ENCODE assay signal across 7 mouse cellular contexts in genomic region chr2:153600667-153601648, GRCm38 (mm10). TPM values are rescaled to one million over a fixed set of nuclear protein-coding genes. Genes with fewer than 3 reads are reported as not detected.
DNase-seq lines count a peak whose midpoint lies in the region; ATAC-seq and TF ChIP-seq lines count a peak whose summit lies in the region.

No protein-coding gene starts in this region.

- no peak overlapping the region for H3K4me2 ChIP-seq in kidney, embryonic 14.5 days (replicated peaks; ENCODE audit: low read depth, low read length)

- H3K9me3 ChIP-seq in MEL (replicated peaks; ENCODE audit: insufficient read depth, low read length), result no peaks in the 10 kb centered on the region
- no peaks in the 10 kb centered on the region for H3K9me3 ChIP-seq in heart, embryonic 10.5 days
- H3K9me3 ChIP-seq in kidney, embryonic 14.5 days (ENCODE audit: control insufficient read depth, low read length), result no peaks in the 10 kb centered on the region

- no peak overlapping the region for H3K27ac ChIP-seq in MEL (ENCODE audit: control insufficient read depth, low read depth, low read length)
- H3K27ac ChIP-seq in heart, embryonic 10.5 days, result peak overlapping the region; percentile 74
- H3K27ac ChIP-seq in kidney, embryonic 14.5 days (ENCODE audit: low read depth, low read length), result no peak overlapping the region

- H3K36me3 ChIP-seq in MEL (ENCODE audit: control insufficient read depth in 1 of 2, insufficient read depth in 2 of 2, low read length in 2 of 2), result 0 out of 4 replicates have a peak, but pooled peaks cover 0 to 2% of the 10 kb centered on the region in 2 experiments
- H3K36me3 ChIP-seq in heart, embryonic 10.5 days, result no peaks in the 10 kb centered on the region
- no peaks in the 10 kb centered on the region for H3K36me3 ChIP-seq in kidney, embryonic 14.5 days (ENCODE audit: control insufficient read depth, insufficient read depth, low read length)

- DNase-seq in MEL (ENCODE audit: low read depth, low spot score), result peak; percentile 82
- peak; percentile 88 for DNase-seq in adrenal gland, postnatal 10 days
- no peak for DNase-seq in heart, embryonic 10.5 days (ENCODE audit: low spot score)
- DNase-seq in lung, postnatal 25 days (ENCODE audit: low spot score), result peak; percentile 38
- DNase-seq in T-cell, adult 2 months (ENCODE audit: low spot score), result no peak
- no peak for DNase-seq in cerebellum, adult 9-11 months

- ATAC-seq in kidney, embryonic 14.5 days (ENCODE audit: low FRiP score, low TSS enrichment), result peak; percentile 28; the same call in 1 of the 2 replicates

- no peaks in the 10 kb centered on the region for H3K79me2 ChIP-seq in MEL (ENCODE audit: control insufficient read depth, insufficient read depth, low read length, poor library complexity)

- no peak for TF ChIP-seq EP300 in MEL (IDR thresholded peaks at IDR 0.05; ENCODE audit: low read depth in 1 of 2, low read length in 2 of 2)

- H3K4me1 ChIP-seq in MEL (ENCODE audit: control insufficient read depth in 1 of 2, insufficient read depth in 2 of 2, low read length in 2 of 2), result peaks cover 3 to 16% of the 10 kb centered on the region in 2 experiments
- peaks cover 32% of the 10 kb centered on the region for H3K4me1 ChIP-seq in heart, embryonic 10.5 days
- H3K4me1 ChIP-seq in kidney, embryonic 14.5 days (ENCODE audit: control insufficient read depth, insufficient read depth, low read length), result peaks cover 4% of the 10 kb centered on the region

- no peaks in the 10 kb centered on the region for H3K27me3 ChIP-seq in MEL (ENCODE audit: control insufficient read depth in 1 of 2, insufficient read depth in 2 of 2, low read length in 2 of 2)
- H3K27me3 ChIP-seq in heart, embryonic 10.5 days (ENCODE audit: insufficient read depth, poor library complexity, severe bottlenecking), result no peaks in the 10 kb centered on the region
- H3K27me3 ChIP-seq in kidney, embryonic 14.5 days (ENCODE audit: control insufficient read depth, insufficient read depth, low read length), result no peaks in the 10 kb centered on the region

- no peak for TF ChIP-seq RAD21 in MEL (IDR thresholded peaks at IDR 0.05; ENCODE audit: low read depth, low read length)

- TF ChIP-seq CTCF in MEL (IDR thresholded peaks at IDR 0.05 in 2 of 3, conservative IDR thresholded peaks at IDR 0.05 in 1 of 3; ENCODE audit: control insufficient read depth in 1 of 3, insufficient read depth in 1 of 3, low read depth in 2 of 3, low read length in 3 of 3, poor library complexity in 1 of 3, severe bottlenecking in 1 of 3), result no peak

- 57% methylated on average over 16 of the region's 16 CpGs for WGBS in heart, embryonic 10.5 days
- 66% methylated on average over 16 of the region's 16 CpGs for WGBS in kidney, embryonic 14.5 days

- no peak for TF ChIP-seq POLR2A in MEL (IDR thresholded peaks at IDR 0.05; ENCODE audit: control insufficient read depth in 1 of 2, insufficient read depth in 1 of 2, low read depth in 1 of 2, low read length in 2 of 2, poor library complexity in 1 of 2)

- no peak overlapping the region; a peak in 1 of 4 replicates for H3K4me3 ChIP-seq in MEL (ENCODE audit: control insufficient read depth in 1 of 2, insufficient read depth in 1 of 2, low read depth in 2 of 2, low read length in 2 of 2)
- no peak overlapping the region for H3K4me3 ChIP-seq in heart, embryonic 10.5 days
- H3K4me3 ChIP-seq in kidney, embryonic 14.5 days (ENCODE audit: low read length), result no peak overlapping the region

- peak overlapping the region; percentile 12; the same call in 1 of the 2 replicates for H3K9ac ChIP-seq in MEL (ENCODE audit: control insufficient read depth, low read depth, low read length, poor library complexity, severe bottlenecking)
- no peak overlapping the region for H3K9ac ChIP-seq in kidney, embryonic 14.5 days (ENCODE audit: low read depth, low read length)

TF ChIP-seq in MEL, 35 proteins besides CTCF, POLR2A, EP300 and RAD21:
- TF ChIP-seq JUND (IDR thresholded peaks at IDR 0.05; ENCODE audit: low read depth, low read length), result no peak
- no peak; the same call in 1 of the 2 replicates for TF ChIP-seq SIN3A (IDR thresholded peaks at IDR 0.05; ENCODE audit: low read length)
- no peak for TF ChIP-seq GATA1 (IDR thresholded peaks at IDR 0.05; ENCODE audit: low read depth, low read length)
- TF ChIP-seq MAZ (IDR thresholded peaks at IDR 0.05; ENCODE audit: low read depth, low read length), result no peak
- no peak for TF ChIP-seq RCOR1 (IDR thresholded peaks at IDR 0.05; ENCODE audit: low read depth, low read length)
- peak; percentile 51 for TF ChIP-seq MXI1 (IDR thresholded peaks at IDR 0.05; ENCODE audit: low read depth, low read length)
- no peak for TF ChIP-seq SMC3 (IDR thresholded peaks at IDR 0.05; ENCODE audit: low read depth, low read length)

RNA-seq across cellular contexts. Expression of gene Commd7, which starts 31.6 kb away (rescaled TPM):
- 25.3 and 25.5 TPM in 2 replicates for total RNA-seq in MEL (2012; rRNA removed)
- 10 to 100 TPM in 1 of 2 experiments, not detected in 1; 36.1 TPM for polyA plus RNA-seq in MEL (2012; ENCODE audit: insufficient read depth in 1 of 2, insufficient read length in 2 of 2, low read depth in 1 of 2, low replicate concordance in 2 of 2, missing spikeins in 1 of 2)
- total RNA-seq in adrenal gland, postnatal 10 days (2021), result 10 to 100 TPM; 31.6 to 33.0 TPM
- 64.8 and 68.6 TPM in 2 replicates for polyA plus RNA-seq in heart, embryonic 10.5 days (2016; fragmentation: Nextera tagmentation; extraction: Ambion mirVana)
- 64.9 and 78.0 TPM in 2 replicates for polyA plus RNA-seq in kidney, embryonic 14.5 days (2014; fragmentation: Nextera tagmentation; extraction: Ambion mirVana)

RNA-seq across cellular contexts. Expression of gene Dnmt3b, which starts 48.3 kb away (rescaled TPM):
- 10.1 and 11.6 TPM in 2 replicates for total RNA-seq in MEL (2012; rRNA removed)
- polyA plus RNA-seq in MEL (2012; ENCODE audit: insufficient read depth in 1 of 2, insufficient read length in 2 of 2, low read depth in 1 of 2, low replicate concordance in 2 of 2, missing spikeins in 1 of 2), result 10 to 100 TPM in 1 of 2 experiments, not detected in 1; 17.5 TPM
- 1 to 10 TPM; 4.3 to 6.5 TPM for total RNA-seq in adrenal gland, postnatal 10 days (2021)
- polyA plus RNA-seq in heart, embryonic 10.5 days (2016; fragmentation: Nextera tagmentation; extraction: Ambion mirVana), result 10.2 and 17.0 TPM in 2 replicates
- 13.3 and 20.2 TPM in 2 replicates for polyA plus RNA-seq in kidney, embryonic 14.5 days (2014; fragmentation: Nextera tagmentation; extraction: Ambion mirVana)

Comparison
In these comparisons a context has a peak if more than half of its experiments do, and no peak if none do; other contexts are left out.
1. DNase-seq: peak in MEL (single experiment), adrenal gland, postnatal 10 days (single experiment) and lung, postnatal 25 days (single experiment); none in heart, embryonic 10.5 days (single experiment), T-cell, adult 2 months (single experiment) and cerebellum, adult 9-11 months (single experiment).